Mouse (Mus musculus) C2C12 (cell line): ENCODE data around the gene Gm45213.

ENCODE experiments used
- CEBPB ChIP-seq: IDR thresholded peaks from one replicate; pipeline ENCODE4 v1.6.1; 2011; ENCODE audit warnings: low read depth, mild to moderate bottlenecking, control low read depth, moderate library complexity
- CTCF ChIP-seq: IDR thresholded peaks from one replicate; pipeline ENCODE4 v1.5.1; 2011; ENCODE audit not compliant: control insufficient read depth, insufficient read depth, insufficient read length
- MAX ChIP-seq: IDR thresholded peaks from one replicate; pipeline ENCODE4 v1.6.1; 2011; ENCODE audit warnings: mild to moderate bottlenecking, control low read depth
- MYOD1 ChIP-seq: IDR thresholded peaks from one replicate; pipeline ENCODE4 v1.6.1; 2011; ENCODE audit warnings: low read depth; ENCODE audit not compliant: control insufficient read depth, insufficient read length
- USF1 ChIP-seq: IDR thresholded peaks from one replicate; pipeline ENCODE4 v1.6.1; 2011; ENCODE audit warnings: low read depth, mild to moderate bottlenecking, control low read depth, moderate library complexity

- TF ChIP-seq CTCF (no peak), MYOD1 (no peak), MAX (no peak), CEBPB (no peak), USF1 (no peak)
These were observed 62.4 kb downstream of the Gm45213 start for GRCm38 (mm10) chr7:66105771-66106170.
